Mouse (Mus musculus): ENCODE results near the gene Mtif3. TPM values are rescaled to one million over a fixed set of nuclear protein-coding genes. Genes with fewer than 3 reads are reported as not detected.

The Mtif3 gene
- polyA plus RNA-seq, 1 experiment from 2014 or later: 29.9 TPM

- no peaks in the 10 kb centered on the region for H3K36me3 ChIP-seq (ENCODE audit: control insufficient read depth, insufficient read depth)
- H3K9me3 ChIP-seq (ENCODE audit: control insufficient read depth): no peaks in the 10 kb centered on the region
- H3K9ac ChIP-seq (ENCODE audit: low read depth, low read length): no peak overlapping the region
- TF ChIP-seq CTCF (IDR thresholded peaks at IDR 0.05; ENCODE audit: low read depth): peak; percentile 70
- 82% methylated on average over 16 of the region's 16 CpGs for WGBS
- H3K27ac ChIP-seq (ENCODE audit: low read depth, low read length): no peak overlapping the region
- no peaks in the 10 kb centered on the region for H3K27me3 ChIP-seq (replicated peaks; ENCODE audit: control insufficient read depth, insufficient read depth, low read length)
- no peak for ATAC-seq
- H3K4me3 ChIP-seq (ENCODE audit: low read depth, low read length): no peak overlapping the region
- no peak overlapping the region for H3K4me2 ChIP-seq (replicated peaks; ENCODE audit: low read depth)
- H3K4me1 ChIP-seq (replicated peaks; ENCODE audit: control insufficient read depth, insufficient read depth, low read length): no peaks in the 10 kb centered on the region
These were observed 24.3 kb downstream of the Mtif3 start for GRCm38 (mm10) chr5:146939109-146939796.

GRCm38 (mm10) chr5:146937541-146938503 lies 25.8 kb downstream of the Mtif3 start:
- peak overlapping the region; percentile 21; the same call in 1 of the 2 replicates for H3K27ac ChIP-seq (ENCODE audit: low read depth, low read length)
- no peaks in the 10 kb centered on the region for H3K9me3 ChIP-seq (ENCODE audit: control insufficient read depth)
- peak; percentile 76 for ATAC-seq
- no peak overlapping the region for H3K9ac ChIP-seq (ENCODE audit: low read depth, low read length)
- WGBS: 34% methylated on average over 32 of the region's 32 CpGs
- no peak overlapping the region for H3K4me3 ChIP-seq (ENCODE audit: low read depth, low read length)
- no peaks in the 10 kb centered on the region for H3K36me3 ChIP-seq (ENCODE audit: control insufficient read depth, insufficient read depth)
- peak overlapping the region; percentile 51 for H3K4me2 ChIP-seq (replicated peaks; ENCODE audit: low read depth)
- H3K27me3 ChIP-seq (replicated peaks; ENCODE audit: control insufficient read depth, insufficient read depth, low read length): no peaks in the 10 kb centered on the region
- H3K4me1 ChIP-seq (replicated peaks; ENCODE audit: control insufficient read depth, insufficient read depth, low read length): no peaks in the 10 kb centered on the region
- no peak for TF ChIP-seq CTCF (IDR thresholded peaks at IDR 0.05; ENCODE audit: low read depth)

GRCm38 (mm10) chr5:146933466-146933865 lies 30.1 kb downstream of the Mtif3 start:
- H3K4me2 ChIP-seq (replicated peaks; ENCODE audit: low read depth): no peak overlapping the region
- no peak overlapping the region for H3K9ac ChIP-seq (ENCODE audit: low read depth, low read length)
- H3K27ac ChIP-seq (ENCODE audit: low read depth, low read length): no peak overlapping the region
- no peaks in the 10 kb centered on the region for H3K27me3 ChIP-seq (replicated peaks; ENCODE audit: control insufficient read depth, insufficient read depth, low read length)
- no peak overlapping the region for H3K4me3 ChIP-seq (ENCODE audit: low read depth, low read length)
- H3K9me3 ChIP-seq (ENCODE audit: control insufficient read depth): no peaks in the 10 kb centered on the region
- no peak for TF ChIP-seq CTCF (IDR thresholded peaks at IDR 0.05; ENCODE audit: low read depth)
- no peak for ATAC-seq
- H3K36me3 ChIP-seq (ENCODE audit: control insufficient read depth, insufficient read depth): no peaks in the 10 kb centered on the region
- H3K4me1 ChIP-seq (replicated peaks; ENCODE audit: control insufficient read depth, insufficient read depth, low read length): no peaks in the 10 kb centered on the region
- WGBS: 79% methylated on average over 12 of the region's 12 CpGs

- Histone ChIP-seq H3K4me2 (replicated peaks; ENCODE audit: low read depth) (no peak overlapping the region), H3K27me3 (replicated peaks; ENCODE audit: control insufficient read depth, insufficient read depth, low read length) (no peaks in the 10 kb centered on the region), H3K9me3 (ENCODE audit: control insufficient read depth) (no peaks in the 10 kb centered on the region), H3K4me3 (ENCODE audit: low read depth, low read length) (no peak overlapping the region), H3K36me3 (ENCODE audit: control insufficient read depth, insufficient read depth) (no peaks in the 10 kb centered on the region), H3K4me1 (replicated peaks; ENCODE audit: control insufficient read depth, insufficient read depth, low read length) (no peaks in the 10 kb centered on the region), H3K27ac (ENCODE audit: low read depth, low read length) (no peak overlapping the region), H3K9ac (ENCODE audit: low read depth, low read length) (no peak overlapping the region)
- no peak for TF ChIP-seq CTCF (IDR thresholded peaks at IDR 0.05; ENCODE audit: low read depth)
- WGBS: 44% methylated on average over 16 of the region's 16 CpGs
- ATAC-seq: peak; percentile 68
These were observed 31.6 kb downstream of the Mtif3 start for GRCm38 (mm10) chr5:146931904-146932553.

- TF ChIP-seq CTCF (IDR thresholded peaks at IDR 0.05; ENCODE audit: low read depth): no peak
- H3K27ac ChIP-seq (ENCODE audit: low read depth, low read length): no peak overlapping the region
- H3K9me3 ChIP-seq (ENCODE audit: control insufficient read depth): no peaks in the 10 kb centered on the region
- no peak overlapping the region for H3K9ac ChIP-seq (ENCODE audit: low read depth, low read length)
- WGBS: 69% methylated on average over 7 of the region's 7 CpGs
- ATAC-seq: no peak
- no peak overlapping the region for H3K4me2 ChIP-seq (replicated peaks; ENCODE audit: low read depth)
- H3K4me1 ChIP-seq (replicated peaks; ENCODE audit: control insufficient read depth, insufficient read depth, low read length): no peaks in the 10 kb centered on the region
- H3K4me3 ChIP-seq (ENCODE audit: low read depth, low read length): no peak overlapping the region
- no peaks in the 10 kb centered on the region for H3K36me3 ChIP-seq (ENCODE audit: control insufficient read depth, insufficient read depth)
- no peaks in the 10 kb centered on the region for H3K27me3 ChIP-seq (replicated peaks; ENCODE audit: control insufficient read depth, insufficient read depth, low read length)
These were observed 32.2 kb downstream of the Mtif3 start for GRCm38 (mm10) chr5:146931422-146931821.

GRCm38 (mm10) chr5:146926673-146927072 lies 36.9 kb downstream of the Mtif3 start:
- H3K4me2 ChIP-seq (replicated peaks; ENCODE audit: low read depth): no peak overlapping the region
- no peaks in the 10 kb centered on the region for H3K9me3 ChIP-seq (ENCODE audit: control insufficient read depth)
- no peak for ATAC-seq
- H3K4me3 ChIP-seq (ENCODE audit: low read depth, low read length): no peak overlapping the region
- no peak for TF ChIP-seq CTCF (IDR thresholded peaks at IDR 0.05; ENCODE audit: low read depth)
- H3K36me3 ChIP-seq (ENCODE audit: control insufficient read depth, insufficient read depth): no peaks in the 10 kb centered on the region
- H3K4me1 ChIP-seq (replicated peaks; ENCODE audit: control insufficient read depth, insufficient read depth, low read length): no peaks in the 10 kb centered on the region
- H3K9ac ChIP-seq (ENCODE audit: low read depth, low read length): no peak overlapping the region
- H3K27me3 ChIP-seq (replicated peaks; ENCODE audit: control insufficient read depth, insufficient read depth, low read length): no peaks in the 10 kb centered on the region
- WGBS: 79% methylated on average over 5 of the region's 5 CpGs
- no peak overlapping the region for H3K27ac ChIP-seq (ENCODE audit: low read depth, low read length)

All from intestine, postnatal 0 days (tissue).